Mouse (Mus musculus) urinary bladder, postnatal 4 days (tissue): ENCODE measurements around the gene Fblim1.

Experiments
- DNase-seq, 2 experiments: peaks; one replicate each; pipeline ENCODE4 v3.0.0; 2021 to 2022; ENCODE audit warnings: low spot score in 2 of 2

Fblim1 gene

DNA sequence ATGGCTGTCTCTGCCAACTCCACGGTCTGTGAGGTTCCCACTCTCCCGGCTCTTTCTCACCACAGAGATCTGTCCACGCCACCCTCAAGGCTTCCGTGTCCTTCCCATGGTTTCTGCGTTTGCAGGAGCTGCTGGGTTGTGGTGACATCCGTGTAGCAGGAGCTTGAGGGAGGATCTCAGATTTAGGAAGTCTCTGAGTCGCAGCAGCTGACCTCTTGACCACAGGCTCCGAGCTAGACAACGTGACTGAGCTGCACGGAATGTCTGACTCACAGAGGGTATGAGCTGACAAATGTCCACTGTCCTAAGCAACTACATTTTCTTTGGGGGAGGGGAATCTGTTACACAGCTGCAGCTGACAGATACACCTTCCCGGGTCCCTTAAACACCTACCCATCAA lies at the start of gene Fblim1:
Gene Fblim1 (minus strand): TSS at position 236 of the 400 bp plus-strand sequence.
- no peak for DNase-seq

DNA sequence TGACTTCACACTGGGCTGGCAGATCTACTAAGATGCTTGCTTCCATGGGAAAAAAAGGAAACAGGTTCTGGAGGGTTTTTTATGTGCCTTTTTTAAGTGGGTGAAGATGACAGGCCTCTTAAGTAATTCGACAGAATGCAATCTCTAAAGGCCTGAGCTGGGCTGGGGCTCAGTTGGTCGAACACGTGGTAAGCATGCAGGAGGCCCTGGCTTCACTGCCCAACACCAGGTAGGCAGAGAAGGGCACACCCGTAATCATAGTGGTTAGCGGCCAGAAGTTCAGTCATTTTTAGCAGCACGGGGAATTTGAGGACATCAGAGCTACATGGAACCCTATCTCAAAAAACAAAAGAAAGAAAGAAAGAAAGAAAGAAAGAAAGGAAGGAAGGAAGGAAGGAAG lies 48.6 kb upstream of the Fblim1 start:
- no peak for DNase-seq

DNA sequence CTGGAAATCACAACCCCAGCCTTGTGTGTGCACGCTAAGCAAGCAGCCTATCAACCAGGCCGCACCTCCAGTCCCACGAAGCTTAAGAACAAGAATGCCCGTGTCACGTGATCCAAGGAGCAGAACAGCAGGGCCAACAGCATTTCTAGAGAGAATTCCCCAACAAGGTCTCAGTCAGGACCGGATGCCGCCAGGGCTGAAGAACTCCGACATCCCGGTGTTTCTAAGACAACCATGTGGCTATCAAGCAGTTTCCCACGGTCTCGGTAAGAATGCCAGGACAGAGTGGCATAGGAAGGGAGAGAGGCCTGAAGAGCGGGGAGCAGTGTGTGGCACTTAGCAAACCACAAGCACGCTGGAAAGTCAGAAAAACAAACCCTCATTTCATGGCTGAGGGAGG lies 47.9 kb upstream of the Fblim1 start:
- no peak for DNase-seq

DNA sequence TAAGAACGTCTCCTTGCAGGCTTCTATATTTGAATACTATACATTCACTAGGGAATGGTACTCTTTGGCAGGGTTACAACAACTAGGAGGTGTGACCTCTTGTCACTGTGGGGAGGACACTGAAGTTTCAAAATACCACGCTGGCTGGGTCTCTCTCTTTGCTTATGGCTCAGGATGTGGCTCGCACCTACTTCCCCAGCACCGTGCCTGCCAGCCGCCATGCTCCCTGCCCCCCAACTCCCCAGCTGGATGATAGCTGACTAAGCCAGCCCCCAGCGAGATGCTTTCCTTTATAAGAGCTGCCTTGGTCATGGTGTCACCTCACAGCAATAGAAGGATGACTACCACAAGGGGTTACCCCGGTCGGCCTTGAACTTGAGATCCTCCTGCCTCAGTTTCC lies 47.1 kb upstream of the Fblim1 start:
- no peak for DNase-seq

DNA sequence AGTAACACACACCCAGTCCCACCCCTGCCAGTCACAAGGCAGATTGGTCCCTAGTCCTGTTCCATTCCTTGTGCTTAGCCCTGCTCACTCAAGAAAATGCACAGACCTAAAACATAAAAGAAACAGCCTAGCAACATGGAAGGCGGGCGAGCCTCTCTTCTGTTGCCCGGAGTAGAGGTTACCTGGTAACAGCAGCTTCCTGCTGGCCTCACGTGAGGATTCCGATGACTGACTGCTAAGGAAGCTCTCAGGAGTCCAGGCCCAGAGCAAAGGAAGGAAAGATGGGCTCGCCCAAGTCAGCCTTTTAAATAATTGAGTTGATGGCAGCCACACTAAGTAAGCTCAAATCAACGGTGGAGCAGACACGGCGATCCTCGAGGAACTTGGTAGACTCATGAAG lies 46.0 kb upstream of the Fblim1 start:
- DNase-seq, result no peak

DNA sequence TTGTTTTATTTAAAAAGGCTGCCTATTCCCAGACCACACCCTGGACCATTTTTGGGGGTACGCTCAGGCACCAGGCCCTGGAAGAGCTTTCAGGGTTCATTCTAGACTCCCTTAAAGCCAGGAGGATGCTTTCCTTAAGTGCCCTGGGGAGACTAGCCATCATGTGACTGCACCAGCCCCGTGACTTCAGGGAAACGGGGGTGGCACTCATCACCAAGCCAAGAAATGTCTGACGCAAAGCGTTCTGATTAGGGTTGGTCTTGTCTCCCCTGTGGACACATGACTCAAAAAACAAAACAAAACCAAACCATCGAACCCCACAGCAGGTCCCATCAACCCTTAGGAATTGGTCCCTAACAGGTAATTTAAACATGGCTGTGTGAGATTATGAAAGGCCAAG lies 45.4 kb upstream of the Fblim1 start:
- DNase-seq, result no peak

DNA sequence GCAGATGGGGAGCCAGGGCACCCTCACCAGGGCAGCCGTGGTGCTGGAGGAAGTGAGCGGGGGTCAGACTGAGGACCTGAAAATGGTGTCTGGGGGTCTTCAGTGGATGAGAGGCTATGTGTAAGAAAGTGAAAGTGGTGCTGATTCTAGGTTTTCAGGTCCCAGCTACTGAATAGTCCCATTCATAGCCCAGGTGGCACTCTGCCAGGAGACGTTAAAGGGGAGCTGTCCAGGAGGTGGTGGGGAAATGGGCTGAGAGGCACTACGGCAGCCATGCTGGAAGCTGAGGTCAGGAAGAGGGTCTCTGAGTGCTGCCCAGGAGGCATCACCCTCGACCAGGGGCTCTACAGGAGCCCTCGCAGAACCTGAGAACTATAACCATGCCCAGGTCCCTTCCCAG lies 43.3 kb upstream of the Fblim1 start:
- no peak for DNase-seq

DNA sequence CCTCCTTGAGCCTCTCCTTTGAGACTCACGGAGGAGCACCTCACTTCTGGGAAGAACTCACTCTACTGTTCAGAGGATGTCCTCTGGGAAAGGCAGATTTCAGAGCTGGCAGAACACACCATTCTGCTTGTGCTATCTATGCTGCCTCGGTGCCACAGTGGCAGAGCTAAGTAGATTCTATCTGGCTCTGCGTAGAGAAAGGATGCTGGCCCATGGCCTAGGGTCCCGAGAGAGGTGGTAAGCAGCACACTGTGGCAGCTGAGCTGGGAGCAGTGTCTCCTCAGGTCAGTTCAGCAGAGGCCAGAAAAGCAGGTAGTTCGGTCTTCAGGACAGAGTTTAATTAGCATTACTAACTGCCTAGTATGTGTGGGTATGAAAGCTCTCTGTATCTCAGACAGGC lies 42.4 kb upstream of the Fblim1 start:
- no peak for DNase-seq

DNA sequence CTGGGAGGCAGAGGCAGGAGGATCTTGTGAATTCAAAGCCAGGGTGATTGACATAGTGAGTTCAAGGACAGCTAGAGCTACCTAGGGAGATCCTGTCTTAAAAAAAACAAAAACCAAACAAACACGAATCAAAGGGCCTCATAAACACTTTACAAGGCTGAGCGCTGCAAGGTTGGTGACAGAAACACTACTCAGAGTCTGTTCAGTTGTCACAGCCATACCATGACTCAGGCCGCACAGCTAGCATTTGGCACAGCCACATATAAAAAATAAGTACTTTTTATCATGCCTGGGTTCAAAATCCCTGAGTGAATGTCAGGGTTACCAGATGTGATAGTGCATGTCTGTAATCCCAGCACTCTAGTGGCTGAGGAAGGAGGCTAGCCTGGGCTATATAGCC lies 41.3 kb upstream of the Fblim1 start:
- no peak for DNase-seq

DNA sequence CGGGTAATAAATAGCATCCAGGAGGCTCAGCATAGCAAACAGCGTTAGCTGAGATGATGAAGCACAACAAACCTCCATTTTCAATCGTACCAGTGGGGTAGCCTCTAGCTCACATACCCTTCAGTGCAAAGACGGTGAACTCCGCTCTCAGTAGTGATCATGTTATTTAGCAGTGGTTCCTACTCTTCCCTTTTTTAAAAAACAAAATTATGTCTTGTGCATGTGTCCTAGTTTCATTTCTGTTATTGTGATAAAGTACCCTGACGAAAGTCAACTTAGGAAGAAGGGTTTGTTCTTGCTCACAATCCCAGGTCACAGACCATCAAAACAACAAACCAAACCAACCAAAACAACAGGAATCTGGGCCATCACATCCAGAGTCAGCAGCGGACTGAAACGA lies 40.1 kb upstream of the Fblim1 start:
- no peak for DNase-seq

DNA sequence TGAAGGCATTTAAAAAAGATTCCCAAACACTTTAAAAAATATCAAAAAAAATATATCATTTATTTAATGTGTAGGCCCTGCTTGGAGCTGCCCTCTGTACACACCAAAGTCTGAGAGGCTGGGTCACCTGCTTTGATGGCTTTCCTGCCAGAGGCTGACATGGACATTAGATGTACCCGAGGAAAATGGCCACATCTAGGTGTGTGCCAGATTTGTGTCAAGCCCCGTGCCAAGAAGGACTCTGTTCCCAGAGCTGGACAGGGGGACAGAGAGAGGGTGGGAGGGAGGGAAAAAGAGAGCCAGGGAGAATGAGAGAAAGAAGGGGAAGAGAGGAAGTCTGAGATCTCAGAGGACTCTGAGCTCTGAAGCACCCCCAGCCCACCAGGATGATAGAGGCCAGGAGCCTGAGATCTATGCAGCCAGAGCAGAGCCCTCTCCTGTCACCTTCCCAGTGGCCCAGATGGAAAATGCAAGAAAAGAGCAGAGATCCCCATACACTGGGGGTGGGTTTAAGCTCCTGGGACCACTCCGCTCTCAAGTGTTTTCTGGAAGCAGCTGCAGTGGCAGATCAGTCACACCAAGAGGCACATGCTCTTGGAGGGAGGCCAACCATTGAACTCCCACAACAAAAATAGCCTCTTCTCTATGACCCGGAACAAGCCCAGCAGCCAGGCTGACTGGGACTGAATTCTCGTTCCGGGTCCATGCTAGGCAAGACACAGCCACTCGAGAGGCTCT lies 37.4 kb upstream of the Fblim1 start:
- no peak for DNase-seq

DNA sequence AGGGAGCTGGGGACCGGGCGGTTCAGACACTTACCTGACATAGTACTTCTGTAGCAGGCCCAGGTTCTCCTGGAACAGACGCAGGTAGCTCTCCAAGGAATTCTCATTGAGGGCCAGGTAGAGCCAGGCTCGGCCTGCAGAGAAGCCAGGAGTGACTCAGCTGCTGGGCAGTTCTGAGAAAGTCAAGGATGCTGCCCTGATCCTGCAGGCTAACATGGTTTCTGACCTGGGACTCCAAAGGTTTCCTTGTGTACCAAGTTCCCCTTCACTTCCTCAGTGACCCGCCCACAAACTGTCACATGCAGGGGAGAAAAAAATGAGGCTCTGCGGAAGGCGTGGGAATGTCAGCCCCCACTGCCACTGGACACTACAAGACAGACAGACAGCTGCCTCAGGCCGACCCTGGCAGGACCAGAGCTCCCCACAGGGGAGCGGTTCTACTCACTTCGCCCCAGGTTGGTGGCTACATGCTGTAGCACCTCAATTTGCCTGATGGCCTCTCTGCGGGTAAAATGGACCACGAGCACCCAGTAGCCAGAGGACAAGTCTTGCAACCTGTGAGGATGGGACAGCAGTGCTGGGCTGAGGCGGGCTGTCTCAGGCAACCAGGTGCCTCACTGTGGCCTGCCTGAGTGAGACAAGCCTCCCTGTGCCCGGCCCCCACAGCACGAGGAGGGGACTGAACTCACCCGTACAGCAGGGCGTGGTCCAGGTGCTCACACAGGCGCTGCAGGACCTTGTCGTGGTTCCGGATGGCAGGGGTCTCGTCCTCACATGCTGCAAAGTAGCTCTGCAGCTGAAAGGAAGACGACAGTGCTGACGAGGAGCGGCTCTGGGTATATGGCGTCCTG lies 36.3 kb upstream of the Fblim1 start:
- no peak for DNase-seq

DNA sequence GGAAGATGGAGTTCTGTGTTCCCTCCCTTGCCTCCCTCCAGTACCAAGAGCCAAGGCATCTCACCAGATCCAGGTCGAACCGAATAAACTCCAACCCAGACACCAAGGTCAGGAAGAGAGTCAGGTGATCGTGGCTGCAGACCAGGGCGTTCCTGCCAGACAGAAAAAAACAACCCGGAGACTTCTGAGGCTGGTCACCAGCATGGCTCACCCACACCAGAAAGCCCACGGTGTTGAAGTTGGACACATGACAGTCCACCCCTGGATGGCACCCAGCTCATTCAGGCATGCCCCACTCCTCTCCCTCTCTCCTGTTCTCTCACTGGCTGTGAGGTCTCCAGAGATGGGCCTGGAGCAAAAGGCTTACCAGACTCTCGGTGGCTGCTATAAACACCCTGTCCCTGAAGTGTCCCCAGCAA lies 35.5 kb upstream of the Fblim1 start:
- no peak for DNase-seq

DNA sequence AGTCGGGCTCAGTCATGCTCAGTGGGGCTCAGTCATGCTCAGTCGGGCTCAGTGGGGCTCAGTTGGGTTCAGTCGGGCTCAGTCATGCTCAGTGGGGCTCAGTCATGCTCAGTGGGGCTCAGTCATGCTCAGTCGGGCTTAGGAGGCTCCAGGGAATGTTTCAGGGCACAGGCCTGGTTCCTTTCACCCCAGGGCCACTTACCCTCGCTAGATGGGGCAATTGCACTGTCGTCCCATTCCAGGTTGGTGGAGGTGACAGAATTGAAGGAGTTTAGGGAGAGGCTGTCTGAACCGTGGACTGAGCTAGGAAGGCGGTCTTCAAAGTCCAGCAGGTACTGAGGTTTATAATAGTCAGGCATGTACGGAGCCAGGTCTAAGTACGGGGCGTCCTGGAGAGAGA lies 33.6 kb upstream of the Fblim1 start:
- DNase-seq, result no peak

DNA sequence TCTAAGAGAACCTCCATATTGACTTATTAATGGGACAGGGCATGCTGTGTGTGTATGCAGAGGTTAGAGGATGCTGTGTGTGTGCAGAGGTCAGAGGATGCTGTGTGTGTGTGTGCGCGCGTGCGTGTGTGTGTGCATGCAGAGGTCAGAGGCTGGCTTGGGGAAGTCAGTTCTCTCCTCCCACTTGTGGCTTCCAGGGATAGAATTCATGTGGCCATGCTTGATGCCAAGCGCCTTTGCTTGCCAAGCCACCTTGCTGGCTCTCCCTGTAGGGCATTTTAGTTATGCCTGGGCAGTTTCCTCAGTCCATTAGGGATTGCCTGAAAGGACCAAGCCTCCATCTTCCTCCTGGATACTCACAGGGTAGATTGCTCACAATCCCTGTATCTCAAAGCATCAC lies 30.8 kb upstream of the Fblim1 start:
- DNase-seq, result no peak

DNA sequence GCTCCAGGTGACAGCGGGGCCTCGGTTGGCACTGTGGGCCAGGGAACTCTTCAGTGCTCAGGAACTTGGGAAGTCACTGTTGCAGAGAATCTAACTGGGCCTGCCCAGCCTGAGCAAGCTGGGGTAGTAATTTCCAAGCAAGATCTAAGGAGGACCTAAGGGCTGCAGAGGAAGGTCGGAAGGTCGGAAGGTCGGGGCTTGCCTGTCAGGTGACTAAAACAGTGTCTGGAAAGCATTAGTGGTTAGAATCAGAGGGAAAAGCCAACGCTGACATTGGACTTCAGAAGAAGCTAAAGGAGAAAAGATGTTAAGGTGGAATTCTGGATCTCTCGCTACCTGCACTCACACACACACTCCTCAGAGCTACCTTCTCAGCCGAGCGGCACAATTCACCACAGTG lies 30.1 kb upstream of the Fblim1 start:
- DNase-seq, result no peak

DNA sequence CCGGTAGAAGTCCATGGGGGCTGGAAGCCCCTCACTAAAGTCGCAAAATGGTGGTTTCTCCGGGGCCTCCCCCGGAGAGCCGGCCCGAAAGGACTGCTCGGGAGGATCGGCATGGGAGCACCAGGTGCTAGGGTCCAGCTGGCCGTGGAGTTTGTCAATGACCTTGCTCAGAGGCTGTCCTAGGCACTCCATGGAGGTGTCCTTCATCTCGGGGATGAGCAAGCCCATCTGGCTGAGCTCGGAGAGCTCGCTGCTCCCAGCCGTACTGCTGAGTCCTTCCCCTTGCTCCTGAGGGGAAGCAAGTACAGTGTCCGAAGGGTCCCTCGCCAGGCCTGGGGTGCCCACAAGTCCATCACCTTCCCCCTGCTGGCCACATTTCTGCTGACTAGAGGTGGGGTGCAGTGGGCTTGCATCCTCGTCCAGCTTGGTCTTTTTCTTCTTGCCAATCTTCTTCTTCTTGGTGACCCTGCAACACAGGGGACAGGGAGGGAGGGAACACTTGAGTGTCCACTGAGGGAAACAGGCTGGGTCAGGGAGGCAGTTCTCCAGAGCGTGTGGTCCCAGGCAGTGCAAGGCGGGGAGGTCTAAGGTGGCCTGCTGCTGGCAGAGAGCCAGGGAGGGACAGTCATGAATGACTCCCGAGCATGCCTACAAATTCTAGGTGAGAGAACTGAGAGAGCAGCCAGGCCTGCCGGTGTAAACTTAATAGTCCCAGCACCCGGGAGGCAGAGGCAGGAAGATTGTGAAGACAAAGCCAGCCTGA lies 26.4 kb upstream of the Fblim1 start:
- DNase-seq, result no peak

DNA sequence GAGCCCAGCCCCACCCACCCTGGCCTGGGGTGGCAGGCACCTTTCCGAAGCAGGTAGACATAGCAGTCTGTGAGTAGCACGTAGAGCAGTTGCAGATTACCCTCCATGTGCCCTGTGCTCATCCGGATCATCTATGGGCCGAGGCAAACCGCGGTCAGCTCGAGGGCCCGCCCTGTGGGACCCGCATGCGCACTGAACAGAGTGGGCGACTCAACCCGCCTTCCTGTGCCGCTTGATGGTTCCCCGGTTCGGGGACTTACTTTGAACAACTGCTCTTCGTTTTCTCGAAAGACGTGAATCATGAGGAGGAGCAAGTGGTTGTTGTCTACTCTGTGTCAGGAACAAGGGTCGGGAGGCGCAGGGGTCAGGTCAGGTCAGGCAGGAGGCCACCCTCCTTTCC lies 25.4 kb upstream of the Fblim1 start:
- DNase-seq, result no peak

DNA sequence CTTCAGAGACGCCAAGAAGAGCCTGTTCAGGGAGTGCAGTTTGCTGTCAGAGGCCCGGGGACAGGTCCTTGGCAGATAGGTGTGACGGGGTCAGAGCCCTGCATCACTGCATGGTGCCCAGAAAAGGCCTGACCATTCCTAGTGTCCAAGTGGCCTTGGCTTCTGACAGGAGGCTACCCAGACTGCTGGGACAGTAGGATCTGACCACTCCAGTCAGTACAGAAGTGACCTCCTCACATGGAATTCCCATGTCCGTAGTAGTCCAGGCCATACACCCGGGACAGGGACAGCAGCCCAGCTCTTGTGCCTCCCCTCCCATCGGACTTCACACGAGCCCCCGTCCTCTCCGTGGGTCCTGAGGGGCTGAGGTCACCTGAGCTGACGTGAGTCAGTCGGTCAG lies 24.1 kb upstream of the Fblim1 start:
- no peak for DNase-seq

DNA sequence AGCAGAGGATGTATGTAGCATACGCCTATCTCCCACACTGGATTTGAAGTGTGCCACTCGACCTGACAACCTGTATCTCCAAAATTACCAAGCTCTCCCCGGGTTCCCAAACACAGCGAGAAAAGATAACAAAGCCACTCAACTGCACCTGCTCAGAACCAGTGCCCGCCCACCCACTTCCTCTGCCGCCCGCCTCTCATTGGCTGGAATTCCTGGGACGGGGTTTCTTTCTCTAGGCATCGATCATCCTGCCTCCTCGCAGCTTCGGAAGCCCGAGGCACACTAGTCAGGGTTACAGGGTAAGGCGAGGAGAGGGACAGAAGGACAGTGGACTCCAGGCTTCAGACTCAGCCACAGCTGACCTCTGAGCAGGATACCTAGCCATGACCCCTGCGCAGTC lies 22.8 kb upstream of the Fblim1 start:
- DNase-seq, result no peak

DNA sequence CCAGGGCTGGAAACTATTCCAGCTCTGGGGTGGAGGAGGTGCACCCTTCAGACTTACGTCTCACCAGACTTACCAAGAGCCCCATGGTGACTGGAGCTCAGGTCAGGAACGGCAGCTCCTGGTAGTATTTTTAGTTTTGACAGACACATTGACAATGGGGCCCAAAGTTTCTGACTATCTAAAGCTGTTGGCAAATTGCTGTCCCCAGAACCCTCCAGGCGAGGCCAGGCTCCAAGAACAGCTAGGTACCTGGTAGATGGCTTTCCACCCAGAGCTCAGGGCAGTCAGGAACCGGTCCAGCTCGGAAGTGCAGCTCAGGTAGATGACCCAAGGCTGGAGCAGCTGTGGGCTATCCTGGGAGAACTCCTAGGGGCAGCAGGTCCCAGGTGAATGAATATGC lies 21.6 kb upstream of the Fblim1 start:
- DNase-seq, result no peak

DNA sequence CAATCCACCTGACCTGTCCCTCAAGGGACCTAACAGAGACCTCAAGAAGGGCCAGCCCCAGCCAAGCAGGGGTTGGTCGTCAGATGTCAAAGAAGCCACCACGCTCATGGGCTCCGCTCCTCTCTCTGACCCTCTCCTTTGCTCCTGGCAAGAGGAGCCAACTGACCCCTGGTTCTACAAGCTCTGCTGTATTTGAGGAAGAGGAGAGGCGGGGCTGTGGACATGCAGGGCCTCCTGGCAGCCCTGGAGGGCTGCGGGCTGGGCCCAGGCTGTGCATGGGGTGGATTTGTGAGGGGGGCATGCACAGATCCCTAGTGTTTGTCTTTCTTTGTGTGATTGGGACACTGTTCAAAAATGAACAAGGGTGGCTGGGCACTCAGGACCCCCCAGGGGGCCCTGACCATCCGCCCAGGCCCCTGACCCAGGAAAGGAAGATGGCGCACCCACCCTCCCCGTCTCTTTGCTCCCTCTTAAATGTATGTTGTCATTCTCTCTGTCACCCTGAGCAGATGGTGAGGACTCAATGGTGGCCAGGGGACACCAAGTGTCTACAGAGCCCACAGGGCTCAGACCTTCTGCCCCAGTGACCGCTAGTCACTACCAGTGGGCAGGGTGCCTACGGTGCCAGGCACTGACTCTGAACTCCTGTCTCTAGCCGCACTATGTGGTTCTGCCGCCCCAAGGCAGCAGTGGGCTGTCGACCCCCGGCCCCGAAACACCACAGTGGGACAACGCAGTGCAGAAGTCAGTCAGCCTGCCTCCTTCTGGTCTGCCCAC lies 20.1 kb upstream of the Fblim1 start:
- no peak for DNase-seq
